Mouse (Mus musculus): Measurements from ENCODE around the gene Gch1. TPM values are rescaled to one million over a fixed set of nuclear protein-coding genes. Genes with fewer than 3 reads are reported as not detected.

Gene Gch1
- polyA plus RNA-seq, 1 experiment from 2014 or later = 2.2 TPM

- ChIA-PET CTCF (no interaction called here), POLR2A (interaction anchor here (0.5 kb wide), 1 partner anchor 12 kb away, joined by 3 read pairs; no protein-coding TSS in a partner anchor)
- in situ Hi-C loops (cut with MboI; ENCODE audit: low pct_unique_long_range_greater_than_20kb) = no loop called here
- DNase-seq (ENCODE audit: low read depth, low spot score) (no peak), ATAC-seq (no peak)
- no peak for TF ChIP-seq CTCF (IDR thresholded peaks at IDR 0.05)
- no peaks in the 10 kb centered on the region for H3K27me3 ChIP-seq
Observed at GRCm38 (mm10) chr14:47161921-47162427, 27.2 kb downstream of the Gch1 start.

- ChIA-PET CTCF (no interaction called here), POLR2A (no interaction called here)
- TF ChIP-seq CTCF (IDR thresholded peaks at IDR 0.05) = no peak
- H3K27me3 ChIP-seq = no peaks in the 10 kb centered on the region
- in situ Hi-C loops (cut with MboI; ENCODE audit: low pct_unique_long_range_greater_than_20kb) = no loop called here
- ATAC-seq (no peak), DNase-seq (ENCODE audit: low read depth, low spot score) (no peak)
Observed at GRCm38 (mm10) chr14:47160051-47160640, 29.1 kb downstream of the Gch1 start.

- ChIA-PET CTCF (interaction anchor here (1.6 kb wide), 1 partner anchor 16 kb away, joined by 4 read pairs; no protein-coding TSS in a partner anchor), POLR2A (no interaction called here)
- no peak for ATAC-seq
- DNase-seq (ENCODE audit: low read depth, low spot score) = no peak
- in situ Hi-C loops (cut with MboI; ENCODE audit: low pct_unique_long_range_greater_than_20kb) = no loop called here
- H3K27me3 ChIP-seq = no peaks in the 10 kb centered on the region
- no peak for TF ChIP-seq CTCF (IDR thresholded peaks at IDR 0.05)
Observed at GRCm38 (mm10) chr14:47154303-47154702, 34.9 kb downstream of the Gch1 start.

DNA sequence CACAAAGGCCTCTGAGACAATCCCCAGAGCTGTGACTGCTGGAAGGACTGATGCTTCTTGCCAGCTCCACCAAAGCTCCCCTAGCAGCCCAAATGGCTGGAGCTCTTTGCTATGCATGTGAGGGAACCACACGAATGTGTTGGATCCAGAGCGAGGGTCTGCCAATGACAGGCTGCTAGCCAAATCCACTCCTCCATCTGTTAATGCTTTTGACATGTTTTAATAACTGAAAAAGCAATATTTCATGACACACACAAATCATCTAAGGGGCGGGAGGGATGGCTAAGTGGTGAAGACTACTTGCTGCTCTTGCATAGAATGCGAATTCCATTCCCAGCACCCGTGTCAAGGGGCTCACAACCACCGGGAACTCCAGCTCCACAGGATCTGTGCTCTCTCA is 37.9 kb downstream of the Gch1 start:
- DNase-seq (ENCODE audit: low read depth, low spot score) = no peak
- TF ChIP-seq CTCF (IDR thresholded peaks at IDR 0.05) = no peak
- H3K27me3 ChIP-seq = no peaks in the 10 kb centered on the region
- in situ Hi-C loops (cut with MboI; ENCODE audit: low pct_unique_long_range_greater_than_20kb) = no loop called here
- ChIA-PET CTCF (no interaction called here), POLR2A (no interaction called here)
- no peak for ATAC-seq

GRCm38 (mm10) chr14:47144326-47144725 is 44.9 kb downstream of the Gch1 start:
- in situ Hi-C loops (cut with MboI; ENCODE audit: low pct_unique_long_range_greater_than_20kb) = no loop called here
- POLR2A ChIA-PET = no interaction called here

DNA sequence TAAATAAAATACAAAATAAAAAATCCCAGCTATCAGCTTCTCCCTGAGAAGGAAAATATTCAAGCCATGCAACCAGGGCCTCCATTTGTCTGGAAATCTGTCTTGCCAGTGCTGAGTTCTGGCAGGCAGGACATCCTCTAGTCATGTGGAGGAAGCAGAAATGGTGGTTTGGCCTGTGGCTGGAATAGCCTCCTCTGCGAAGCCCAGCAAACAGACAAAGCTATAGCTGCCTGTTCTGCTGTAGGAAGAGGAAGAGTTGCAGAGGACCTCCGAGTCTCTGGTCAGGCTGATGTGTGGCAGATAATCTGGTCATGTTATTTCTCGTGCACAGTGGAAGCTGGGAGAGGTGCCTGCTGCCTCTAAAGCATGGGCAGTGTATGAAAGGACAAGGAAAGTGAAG is 50.4 kb downstream of the Gch1 start:
- no peak for TF ChIP-seq CTCF (IDR thresholded peaks at IDR 0.05)
- CTCF ChIA-PET = no interaction called here
- ATAC-seq (no peak), DNase-seq (ENCODE audit: low read depth, low spot score) (no peak)
- in situ Hi-C loops (cut with MboI; ENCODE audit: low pct_unique_long_range_greater_than_20kb) = no loop called here
- H3K27me3 ChIP-seq = no peaks in the 10 kb centered on the region
- POLR2A ChIA-PET = no interaction called here

More at GRCm38 (mm10) chr14:47144326-47144725, 44.9 kb downstream of the Gch1 start:
- CTCF ChIA-PET = no interaction called here
- no peaks in the 10 kb centered on the region for H3K27me3 ChIP-seq
- ATAC-seq = no peak
- no peak for DNase-seq (ENCODE audit: low read depth, low spot score)
- TF ChIP-seq CTCF (IDR thresholded peaks at IDR 0.05) = no peak

- H3K27me3 ChIP-seq = no peaks in the 10 kb centered on the region
- DNase-seq (ENCODE audit: low read depth, low spot score) = no peak
- ChIA-PET CTCF (interaction anchor here (1.0 to 1.5 kb wide), 2 partner anchors 8 to 9 kb away, joined by 3 read pairs; no protein-coding TSS in a partner anchor), POLR2A (no interaction called here)
- TF ChIP-seq CTCF (IDR thresholded peaks at IDR 0.05) = no peak
- ATAC-seq = no peak
- in situ Hi-C loops (cut with MboI; ENCODE audit: low pct_unique_long_range_greater_than_20kb) = no loop called here
Observed at GRCm38 (mm10) chr14:47136637-47137036, 52.6 kb downstream of the Gch1 start.

DNA sequence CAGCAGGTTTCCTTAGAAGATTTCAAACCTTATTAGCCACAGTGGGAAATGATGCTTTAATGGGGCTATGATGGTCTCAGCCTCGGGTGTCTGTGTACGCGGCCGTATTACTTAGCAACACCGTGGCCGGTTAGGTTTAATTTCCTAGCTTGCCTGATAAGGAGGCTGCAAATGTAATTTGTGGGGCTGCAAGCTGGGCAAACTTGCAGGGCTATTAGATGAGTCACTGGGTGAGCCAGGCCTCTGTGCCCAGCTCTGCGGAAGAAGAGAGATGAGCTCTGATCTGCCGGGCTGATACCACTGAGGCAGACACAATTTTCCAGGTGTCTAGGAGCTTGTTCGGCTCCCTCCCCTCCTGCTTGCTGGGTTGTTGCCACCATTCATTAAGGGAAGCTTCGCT is 55.3 kb downstream of the Gch1 start:
- POLR2A ChIA-PET = no interaction called here
- in situ Hi-C loops (cut with MboI; ENCODE audit: low pct_unique_long_range_greater_than_20kb) = no loop called here
- H3K27me3 ChIP-seq = no peaks in the 10 kb centered on the region
- DNase-seq (ENCODE audit: low read depth, low spot score) = no peak
- TF ChIP-seq CTCF (IDR thresholded peaks at IDR 0.05) = no peak
- CTCF ChIA-PET = interaction anchor here (1.1 kb wide), 1 partner anchor 15 kb away, joined by 3 read pairs; no protein-coding TSS in a partner anchor
- ATAC-seq = peak; percentile 89

DNA sequence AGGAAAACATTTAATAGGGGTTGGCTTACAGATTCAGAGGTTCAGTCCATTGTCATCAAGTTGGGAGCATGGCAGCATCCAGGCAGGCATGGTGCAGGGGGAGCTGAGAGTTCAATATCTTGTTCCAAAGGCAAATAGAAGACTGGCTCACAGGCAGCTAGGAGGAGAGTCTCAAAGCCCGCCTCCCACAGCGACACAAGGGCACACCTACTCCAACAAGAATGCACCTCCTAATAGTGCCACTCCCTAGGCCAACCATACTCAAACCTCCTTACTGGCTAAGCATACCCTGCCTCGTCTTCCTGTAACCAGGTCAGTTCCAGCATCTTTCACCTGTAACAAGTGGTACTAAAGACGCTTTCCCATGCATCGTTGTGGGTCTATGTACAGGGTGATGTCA is 61.2 kb downstream of the Gch1 start:
- no peaks in the 10 kb centered on the region for H3K27me3 ChIP-seq
- ChIA-PET POLR2A (no interaction called here), CTCF (interaction anchor here (1.1 kb wide), 1 partner anchor 9 kb away, joined by 3 read pairs; no protein-coding TSS in a partner anchor)
- TF ChIP-seq CTCF (IDR thresholded peaks at IDR 0.05) = no peak
- DNase-seq (ENCODE audit: low read depth, low spot score) (no peak), ATAC-seq (no peak)
- in situ Hi-C loops (cut with MboI; ENCODE audit: low pct_unique_long_range_greater_than_20kb) = no loop called here

DNA sequence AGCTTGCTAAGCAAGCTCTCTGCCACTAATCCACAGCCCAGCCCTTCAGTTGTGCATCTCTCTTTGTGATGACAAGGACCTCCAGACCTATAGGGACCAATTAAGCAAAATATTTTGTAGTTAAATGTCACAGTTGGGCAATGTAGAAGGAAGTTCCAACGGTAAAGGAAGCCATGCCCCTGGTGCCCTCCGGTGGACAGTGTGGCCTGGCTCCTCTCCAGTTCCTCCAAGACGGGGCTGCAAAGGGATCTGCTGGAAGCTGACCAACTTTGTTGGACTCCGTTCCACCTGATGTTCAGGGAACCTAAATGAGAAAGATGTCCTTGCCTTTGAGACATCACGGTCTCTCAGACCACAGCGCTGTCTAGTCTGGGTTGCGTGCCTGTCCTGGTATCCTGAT is 71.7 kb downstream of the Gch1 start:
- ChIA-PET CTCF (interaction anchor here (1.1 kb wide), 1 partner anchor 46 kb away, joined by 3 read pairs; no protein-coding TSS in a partner anchor), POLR2A (interaction anchor here (0.6 kb wide), 1 partner anchor 9 kb away, joined by 4 read pairs; no protein-coding TSS in a partner anchor)
- ATAC-seq (no peak), DNase-seq (ENCODE audit: low read depth, low spot score) (no peak)
- in situ Hi-C loops (cut with MboI; ENCODE audit: low pct_unique_long_range_greater_than_20kb) = no loop called here
- peak; percentile 74 for TF ChIP-seq CTCF (IDR thresholded peaks at IDR 0.05)
- H3K27me3 ChIP-seq = no peaks in the 10 kb centered on the region

- ChIA-PET CTCF (no interaction called here), POLR2A (no interaction called here)
- TF ChIP-seq CTCF (IDR thresholded peaks at IDR 0.05) = no peak
- no peaks in the 10 kb centered on the region for H3K27me3 ChIP-seq
- in situ Hi-C loops (cut with MboI; ENCODE audit: low pct_unique_long_range_greater_than_20kb) = no loop called here
- ATAC-seq = peak; percentile 38
- DNase-seq (ENCODE audit: low read depth, low spot score) = no peak
Observed at GRCm38 (mm10) chr14:47116062-47116762, 73.0 kb downstream of the Gch1 start.
